Mouse (Mus musculus): ENCODE measurements at regions not wholly inside any gene's neighbourhood (a gene's known extent, or its start where the extent isn't known, plus 50 kb on each side); places are given as distances from the start of the nearest gene placed in this dataset.

- dilution Hi-C loops (cut with MboI; ENCODE audit: extremely low pct_ligation_motif_present, extremely low pct_unique_long_range_greater_than_20kb, low sequenced_read_pairs) (no loop called here), in situ Hi-C loops (cut with MboI; ENCODE audit: low pct_ligation_motif_present, low pct_unique_long_range_greater_than_20kb, low sequenced_read_pairs) (no loop called here)
- no peaks in the 10 kb centered on the region for H3K27me3 ChIP-seq (replicated peaks)
Observed at GRCm38 (mm10) chr2:103180298-103180927, 106.9 kb downstream of the Apip start.

GRCm38 (mm10) chr2:103186751-103187260 is 113.3 kb downstream of the Apip start:
- H3K27me3 ChIP-seq (replicated peaks) = no peaks in the 10 kb centered on the region
- H3K36me3 ChIP-seq (replicated peaks in 1 of 2; ENCODE audit: control insufficient read depth in 1 of 2, insufficient read depth in 1 of 2, low read length in 1 of 2) = no peaks in the 10 kb centered on the region
- H3K27ac ChIP-seq (ENCODE audit: insufficient read depth, low read depth) = no peak overlapping the region
- in situ Hi-C loops (cut with MboI; ENCODE audit: low pct_ligation_motif_present, low pct_unique_long_range_greater_than_20kb, low sequenced_read_pairs) (no loop called here), dilution Hi-C loops (cut with MboI; ENCODE audit: extremely low pct_ligation_motif_present, extremely low pct_unique_long_range_greater_than_20kb, low sequenced_read_pairs) (no loop called here)
- TF ChIP-seq NRF1 (IDR thresholded peaks at IDR 0.05; ENCODE audit: low read depth, low read length) (no peak), IRF4 (IDR thresholded peaks at IDR 0.05; ENCODE audit: low read depth, low read length) (no peak), MAX (IDR thresholded peaks at IDR 0.05; ENCODE audit: low read length) (no peak), HCFC1 (IDR thresholded peaks at IDR 0.05; ENCODE audit: low read depth, low read length) (no peak)
- H3K79me2 ChIP-seq (replicated peaks; ENCODE audit: control insufficient read depth, extremely low read depth, insufficient read depth, poor library complexity, severe bottlenecking) = no peaks in the 10 kb centered on the region
- no peaks in the 10 kb centered on the region for H3K9me3 ChIP-seq (replicated peaks; ENCODE audit: low read length)
- H3K4me3 ChIP-seq (replicated peaks in 1 of 3; ENCODE audit: low read depth in 2 of 3, low read length in 2 of 3, poor library complexity in 1 of 3) = no peak overlapping the region
- H3K4me1 ChIP-seq (ENCODE audit: control insufficient read depth in 1 of 2, insufficient read depth in 2 of 2) = no peaks in the 10 kb centered on the region
- H3K4me2 ChIP-seq (ENCODE audit: insufficient read depth, low read depth, poor library complexity, severe bottlenecking) = no peak overlapping the region
- H3K9ac ChIP-seq (ENCODE audit: insufficient read depth, low read depth) = no peak overlapping the region
- no peak for DNase-seq (ENCODE audit: extremely low read depth)

More at GRCm38 (mm10) chr2:103180298-103180927, 106.9 kb downstream of the Apip start:
- Histone ChIP-seq H3K4me3 (replicated peaks in 1 of 3; ENCODE audit: low read depth in 2 of 3, low read length in 2 of 3, poor library complexity in 1 of 3) (no peak overlapping the region), H3K4me2 (ENCODE audit: insufficient read depth, low read depth, poor library complexity, severe bottlenecking) (no peak overlapping the region), H3K79me2 (replicated peaks; ENCODE audit: control insufficient read depth, extremely low read depth, insufficient read depth, poor library complexity, severe bottlenecking) (no peaks in the 10 kb centered on the region), H3K9me3 (replicated peaks; ENCODE audit: low read length) (no peaks in the 10 kb centered on the region), H3K9ac (ENCODE audit: insufficient read depth, low read depth) (no peak overlapping the region), H3K4me1 (ENCODE audit: control insufficient read depth in 1 of 2, insufficient read depth in 2 of 2) (no peaks in the 10 kb centered on the region), H3K36me3 (replicated peaks in 1 of 2; ENCODE audit: control insufficient read depth in 1 of 2, insufficient read depth in 1 of 2, low read length in 1 of 2) (no peaks in the 10 kb centered on the region), H3K27ac (ENCODE audit: insufficient read depth, low read depth) (no peak overlapping the region)
- DNase-seq (ENCODE audit: extremely low read depth) = no peak
- no peak for TF ChIP-seq ZNF384 (IDR thresholded peaks at IDR 0.05; ENCODE audit: low read depth, low read length)
- no peak for TF ChIP-seq RCOR1 (conservative IDR thresholded peaks at IDR 0.05; ENCODE audit: low read depth, low read length)
- TF ChIP-seq BHLHE40 (IDR thresholded peaks at IDR 0.05; ENCODE audit: low read depth, low read length) = no peak
- TF ChIP-seq POLR2AphosphoS2 (IDR thresholded peaks at IDR 0.05; ENCODE audit: low read depth, low read length) = no peak
- TF ChIP-seq MXI1 (IDR thresholded peaks at IDR 0.05; ENCODE audit: low read depth, low read length) = no peak
- no peak for TF ChIP-seq ZMIZ1 (IDR thresholded peaks at IDR 0.05; ENCODE audit: low read depth, low read length)
- TF ChIP-seq E2F4 (IDR thresholded peaks at IDR 0.05; ENCODE audit: insufficient replicate concordance, low read depth, low read length) = no peak
- TF ChIP-seq SMC3 (IDR thresholded peaks at IDR 0.05; ENCODE audit: low read depth, low read length) = no peak
- no peak for TF ChIP-seq ELF1 (IDR thresholded peaks at IDR 0.05; ENCODE audit: low read depth, low read length)

- H3K9ac ChIP-seq (ENCODE audit: insufficient read depth, low read depth) = no peak overlapping the region
- H3K36me3 ChIP-seq (replicated peaks in 1 of 2; ENCODE audit: control insufficient read depth in 1 of 2, insufficient read depth in 1 of 2, low read length in 1 of 2) = no peaks in the 10 kb centered on the region
- H3K4me3 ChIP-seq (replicated peaks in 1 of 3; ENCODE audit: low read depth in 2 of 3, low read length in 2 of 3, poor library complexity in 1 of 3) = no peak overlapping the region
- peaks cover 0 to 10% of the 10 kb centered on the region in 2 experiments; a peak in 2 of 4 replicates for H3K4me1 ChIP-seq (ENCODE audit: control insufficient read depth in 1 of 2, insufficient read depth in 2 of 2)
- in situ Hi-C loops (cut with MboI; ENCODE audit: low pct_ligation_motif_present, low pct_unique_long_range_greater_than_20kb, low sequenced_read_pairs) = no loop called here
- dilution Hi-C loops (cut with MboI; ENCODE audit: extremely low pct_ligation_motif_present, extremely low pct_unique_long_range_greater_than_20kb, low sequenced_read_pairs) = no loop called here
- no peak overlapping the region for H3K4me2 ChIP-seq (ENCODE audit: insufficient read depth, low read depth, poor library complexity, severe bottlenecking)
- no peak for DNase-seq (ENCODE audit: extremely low read depth)
- no peaks in the 10 kb centered on the region for H3K79me2 ChIP-seq (replicated peaks; ENCODE audit: control insufficient read depth, extremely low read depth, insufficient read depth, poor library complexity, severe bottlenecking)
- H3K27ac ChIP-seq (ENCODE audit: insufficient read depth, low read depth) = no peak overlapping the region
- no peak for TF ChIP-seq E2F4 (IDR thresholded peaks at IDR 0.05; ENCODE audit: insufficient replicate concordance, low read depth, low read length)
- H3K27me3 ChIP-seq (replicated peaks) = no peaks in the 10 kb centered on the region
- no peaks in the 10 kb centered on the region for H3K9me3 ChIP-seq (replicated peaks; ENCODE audit: low read length)
Observed at GRCm38 (mm10) chr2:103192591-103192990, 110.5 kb downstream of the Ehf start.

All from CH12.LX (cell line).